Mouse (Mus musculus) CH12.LX (cell line): Measurements from ENCODE around the gene Notch3. TPM values are rescaled to one million over a fixed set of nuclear protein-coding genes. Genes with fewer than 3 reads are reported as not detected.

Source experiments
- DNase-seq: peaks from one replicate; pipeline ENCODE4 v3.0.0-alpha.2; 2013; ENCODE audit errors: extremely low read depth
- H3K27ac ChIP-seq: 2 replicates; pipeline ENCODE4 v1.5.1; 2012; ENCODE audit warnings: low read depth, mild to moderate bottlenecking, control low read depth, moderate library complexity; ENCODE audit not compliant: insufficient read depth
- H3K27me3 ChIP-seq: replicated peaks from 2 replicates; pipeline ENCODE3; 2012; ENCODE audit warnings: inconsistent platforms
- H3K36me3 ChIP-seq, 2 experiments: replicated peaks in 1 of 2; 2 replicates each; pipeline versions ENCODE3 to v1.6.1; 2012; ENCODE audit warnings: inconsistent platforms in 1 of 2, low read length in 1 of 2, mild to moderate bottlenecking in 1 of 2, mixed read lengths in 1 of 2, moderate library complexity in 1 of 2; ENCODE audit not compliant: control insufficient read depth in 1 of 2, insufficient read depth in 1 of 2
- H3K4me1 ChIP-seq, 2 experiments: 2 replicates each; pipeline ENCODE4 v1.6.1; 2012; ENCODE audit warnings: inconsistent platforms in 1 of 2, moderate library complexity in 1 of 2; ENCODE audit not compliant: insufficient read depth in 2 of 2, control insufficient read depth in 1 of 2
- H3K4me2 ChIP-seq: 2 replicates; pipeline ENCODE4 v1.6.1; 2012; ENCODE audit warnings: low read depth, mild to moderate bottlenecking, control low read depth; ENCODE audit not compliant: poor library complexity, insufficient read depth, severe bottlenecking
- H3K4me3 ChIP-seq, 3 experiments: fragments of 150-350 bp in 1 of 3; sonication (generic) in 1 of 3; replicated peaks in 1 of 3; 2 replicates each; pipeline versions ENCODE3 to v1.5.1; 2011 to 2012; ENCODE audit warnings: low read depth in 2 of 3, low read length in 2 of 3, mild to moderate bottlenecking in 2 of 3, moderate library complexity in 2 of 3, control low read depth in 1 of 3, improper control_type of control experiment in 1 of 3, inconsistent platforms in 1 of 3, mixed read lengths in 1 of 3; ENCODE audit not compliant: poor library complexity in 1 of 3
- H3K79me2 ChIP-seq: replicated peaks from 2 replicates; pipeline ENCODE4 v1.6.1; 2012; ENCODE audit warnings: mild to moderate bottlenecking, moderate library complexity; ENCODE audit not compliant: control insufficient read depth, poor library complexity, insufficient read depth, severe bottlenecking; ENCODE audit errors: extremely low read depth
- H3K9ac ChIP-seq: 2 replicates; pipeline ENCODE4 v1.6.1; 2012; ENCODE audit warnings: low read depth, mild to moderate bottlenecking, control low read depth, moderate library complexity; ENCODE audit not compliant: insufficient read depth
- H3K9me3 ChIP-seq: replicated peaks from 2 replicates; pipeline ENCODE3; 2012; ENCODE audit warnings: low read length, inconsistent platforms, mixed read lengths
- CHD1 ChIP-seq: IDR thresholded peaks from 2 replicates; pipeline ENCODE4 v1.6.1; 2012; ENCODE audit warnings: low read depth, low read length, improper control_type of control experiment, inconsistent platforms
- CHD2 ChIP-seq: IDR thresholded peaks from 2 replicates; pipeline ENCODE4 v1.6.1; 2011; ENCODE audit warnings: low read length, improper control_type of control experiment
- CTCF ChIP-seq, 2 experiments: IDR thresholded peaks in 1 of 2; conservative IDR thresholded peaks in 1 of 2; 2 replicates each; pipeline ENCODE4 v1.5.1; 2011 to 2012; ENCODE audit warnings: low read depth in 2 of 2, low read length in 2 of 2, improper control_type of control experiment in 1 of 2, inconsistent platforms in 1 of 2, mild to moderate bottlenecking in 1 of 2, moderate library complexity in 1 of 2
- EP300 ChIP-seq: IDR thresholded peaks from 2 replicates; pipeline ENCODE4 v1.6.1; 2011; ENCODE audit warnings: low read length, improper control_type of control experiment
- ETS1 ChIP-seq: conservative IDR thresholded peaks from 2 replicates; pipeline ENCODE4 v1.6.1; 2012; ENCODE audit warnings: low read depth, mild to moderate bottlenecking, inconsistent platforms, low read length, improper control_type of control experiment, moderate library complexity
- GABPA ChIP-seq: IDR thresholded peaks from 2 replicates; pipeline ENCODE4 v1.6.1; 2012; ENCODE audit warnings: low read depth, low read length, improper control_type of control experiment, inconsistent platforms; ENCODE audit not compliant: insufficient replicate concordance
- HCFC1 ChIP-seq: IDR thresholded peaks from 2 replicates; pipeline ENCODE4 v1.6.1; 2012; ENCODE audit warnings: low read depth, mild to moderate bottlenecking, inconsistent platforms, low read length, improper control_type of control experiment
- JUND ChIP-seq: conservative IDR thresholded peaks from 2 replicates; pipeline ENCODE4 v1.6.1; 2011; ENCODE audit warnings: low read depth, low read length, improper control_type of control experiment
- KAT2A ChIP-seq: IDR thresholded peaks from 2 replicates; pipeline ENCODE4 v1.6.1; 2012; ENCODE audit warnings: low read length, improper control_type of control experiment, inconsistent platforms; ENCODE audit not compliant: insufficient replicate concordance
- MAX ChIP-seq: IDR thresholded peaks from 2 replicates; pipeline ENCODE4 v1.6.1; 2011; ENCODE audit warnings: low read length, improper control_type of control experiment
- MAZ ChIP-seq: IDR thresholded peaks from 2 replicates; pipeline ENCODE4 v1.6.1; 2012; ENCODE audit warnings: low read depth, mild to moderate bottlenecking, inconsistent platforms, low read length, improper control_type of control experiment, moderate library complexity
- MEF2A ChIP-seq: IDR thresholded peaks from 2 replicates; pipeline ENCODE4 v1.6.1; 2014; ENCODE audit warnings: low read depth, mild to moderate bottlenecking, inconsistent platforms, low read length, improper control_type of control experiment, borderline replicate concordance
- MXI1 ChIP-seq: IDR thresholded peaks from 2 replicates; pipeline ENCODE4 v1.6.1; 2011; ENCODE audit warnings: mild to moderate bottlenecking, low read depth, low read length, improper control_type of control experiment
- MYC ChIP-seq: IDR thresholded peaks from 2 replicates; pipeline ENCODE4 v1.6.1; 2011; ENCODE audit warnings: low read depth, mild to moderate bottlenecking, improper control_type of control experiment, low read length
- PAX5 ChIP-seq: IDR thresholded peaks from 2 replicates; pipeline ENCODE4 v1.6.1; 2012; ENCODE audit warnings: low read length, inconsistent platforms, mixed read lengths
- POLR2A ChIP-seq: IDR thresholded peaks from 2 replicates; pipeline ENCODE4 v1.6.1; 2011; ENCODE audit warnings: low read depth, mild to moderate bottlenecking, improper control_type of control experiment, low read length
- POLR2AphosphoS2 ChIP-seq: IDR thresholded peaks from 2 replicates; pipeline ENCODE4 v1.6.1; 2011; ENCODE audit warnings: low read depth, low read length, improper control_type of control experiment
- RAD21 ChIP-seq: IDR thresholded peaks from 2 replicates; pipeline ENCODE4 v1.6.1; 2011; ENCODE audit warnings: low read depth, mild to moderate bottlenecking, low read length, improper control_type of control experiment, moderate library complexity
- RCOR1 ChIP-seq: conservative IDR thresholded peaks from 2 replicates; pipeline ENCODE4 v1.6.1; 2012; ENCODE audit warnings: low read depth, mild to moderate bottlenecking, inconsistent platforms, low read length, improper control_type of control experiment
- SMC3 ChIP-seq: IDR thresholded peaks from 2 replicates; pipeline ENCODE4 v1.6.1; 2011; ENCODE audit warnings: low read depth, low read length, improper control_type of control experiment
- TBP ChIP-seq: conservative IDR thresholded peaks from 2 replicates; pipeline ENCODE4 v1.6.1; 2011; ENCODE audit warnings: low read depth, low read length, improper control_type of control experiment
- TCF12 ChIP-seq: IDR thresholded peaks from 2 replicates; pipeline ENCODE4 v1.6.1; 2014; ENCODE audit warnings: low read depth, mild to moderate bottlenecking, inconsistent platforms, low read length, improper control_type of control experiment
- ZC3H11A ChIP-seq: IDR thresholded peaks from 2 replicates; pipeline ENCODE4 v1.6.1; 2012; ENCODE audit warnings: low read depth, mild to moderate bottlenecking, inconsistent platforms, low read length, improper control_type of control experiment
- ZKSCAN1 ChIP-seq: IDR thresholded peaks from 2 replicates; pipeline ENCODE4 v1.6.1; 2012; ENCODE audit warnings: low read depth, inconsistent platforms, low read length, improper control_type of control experiment, borderline replicate concordance
- dilution Hi-C: fragments of 300-500 bp; cut with MboI; formaldehyde crosslinking; loops from 2 replicates; pipeline ENCODE4 v1.14.3; 2020; ENCODE audit warnings: low sequenced_read_pairs; ENCODE audit not compliant: extremely low pct_unique_long_range_greater_than_20kb, extremely low pct_ligation_motif_present
- in situ Hi-C: fragments of 300-500 bp; cut with MboI; formaldehyde crosslinking; loops from 3 replicates; pipeline ENCODE4 v1.14.3; 2019; ENCODE audit warnings: low sequenced_read_pairs, low pct_ligation_motif_present, low pct_unique_long_range_greater_than_20kb, mixed read lengths
- polyA plus RNA-seq: library from polyadenylated mRNA; unstranded; fragments of >175 nt; gene quantifications from 2 replicates; pipeline ENCODE4 v1.2.1, GENCODE M21; 2012; ENCODE audit warnings: low read depth; ENCODE audit not compliant: insufficient read length
- total RNA-seq, 2 experiments: library from RNA; depleted of rRNA; stranded (reverse); fragments of 300-350 nt in 1 of 2; fragments of >200 nt in 1 of 2; gene quantifications; 2 replicates each; pipeline ENCODE4 v1.2.3; 2012 to 2014

Notch3 gene
- total and polyA plus RNA-seq, 3 experiments, result 0.17 TPM; not detected in 2

DNA sequence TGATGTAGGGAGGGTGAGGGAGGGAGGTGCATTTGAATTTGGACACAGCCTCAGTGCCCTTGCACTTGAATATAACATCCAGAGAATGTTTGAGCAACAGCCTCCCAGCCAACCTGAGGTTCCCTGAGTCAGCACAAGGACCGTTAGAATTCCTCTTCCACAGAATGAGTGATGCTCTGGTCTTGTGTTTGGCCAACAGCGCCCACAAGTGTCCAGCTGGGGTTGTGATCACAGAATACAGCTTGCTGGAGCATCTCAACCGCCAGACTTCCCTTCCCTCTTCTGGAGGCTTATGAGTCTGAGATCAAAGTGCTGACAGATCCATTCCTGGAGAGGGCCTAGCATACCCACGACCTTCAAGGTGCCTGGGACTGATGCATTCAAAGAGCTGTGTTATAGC lies 63.6 kb downstream of the Notch3 start:
- peaks cover 11% of the 10 kb centered on the region for H3K9me3 ChIP-seq
- peak; percentile 68 for TF ChIP-seq SMC3
- TF ChIP-seq CTCF (conservative IDR thresholded peaks at IDR 0.05 in 1 of 2, IDR thresholded peaks at IDR 0.05 in 1 of 2; ENCODE audit: low read depth in 2 of 2, low read length in 2 of 2), result peak in 1 of 2 experiments; percentile 75; a peak in 3 of 4 replicates
- TF ChIP-seq GABPA, result no peak
- peak; percentile 67 for TF ChIP-seq RAD21
- H3K9ac ChIP-seq, result no peak overlapping the region
- in situ Hi-C loops (no loop called here), dilution Hi-C loops (no loop called here)
- H3K27me3 ChIP-seq, result peaks cover 18% of the 10 kb centered on the region
- no peak overlapping the region for H3K27ac ChIP-seq
- no peak for DNase-seq
- H3K79me2 ChIP-seq, result no peaks in the 10 kb centered on the region
- H3K4me3 ChIP-seq, result no peak overlapping the region
- no peaks in the 10 kb centered on the region for H3K36me3 ChIP-seq
- no peak overlapping the region for H3K4me2 ChIP-seq
- peaks cover 0 to 8% of the 10 kb centered on the region in 2 experiments; a peak in 2 of 4 replicates for H3K4me1 ChIP-seq

DNA sequence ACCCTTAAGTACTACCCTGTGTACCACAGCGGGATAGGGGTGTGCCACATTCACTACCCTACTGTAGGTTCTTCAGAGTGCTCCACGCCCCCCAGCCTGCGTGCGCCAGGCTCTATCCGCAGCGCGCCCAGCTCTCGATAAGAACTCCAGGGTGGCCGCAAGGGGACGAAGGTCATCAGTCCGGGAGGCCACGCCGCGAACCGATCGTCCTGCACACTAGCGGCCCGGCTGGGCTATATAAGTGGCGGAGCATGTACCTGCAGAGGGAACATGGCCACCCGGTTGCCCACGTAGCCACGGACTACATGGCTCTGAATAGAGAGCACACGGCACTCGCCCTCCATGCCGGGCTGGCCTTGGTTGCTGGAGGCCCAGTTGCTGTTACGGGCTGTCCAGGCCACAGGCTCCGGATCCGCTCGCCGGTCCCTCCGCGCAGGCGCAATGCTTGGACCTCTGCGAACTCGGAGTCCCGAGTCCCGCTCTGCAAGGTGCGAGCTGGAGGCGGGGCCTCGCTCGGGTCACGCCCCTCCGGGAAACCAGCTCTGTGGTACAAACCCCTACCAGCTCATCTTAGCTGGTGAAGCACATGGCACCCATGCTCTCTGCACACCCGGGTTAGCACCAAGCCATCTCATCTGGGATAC lies 66.6 kb downstream of the Notch3 start:
- no peak for DNase-seq
- H3K9me3 ChIP-seq, result peaks cover 11% of the 10 kb centered on the region
- peaks cover 0 to 15% of the 10 kb centered on the region in 2 experiments; a peak in 3 of 4 replicates for H3K4me1 ChIP-seq
- H3K27me3 ChIP-seq, result peaks cover 13% of the 10 kb centered on the region
- H3K4me3 ChIP-seq, result no peak overlapping the region
- no peaks in the 10 kb centered on the region for H3K79me2 ChIP-seq
- no peak overlapping the region for H3K4me2 ChIP-seq
- dilution Hi-C loops (no loop called here), in situ Hi-C loops (no loop called here)
- no peaks in the 10 kb centered on the region for H3K36me3 ChIP-seq
- no peak overlapping the region for H3K9ac ChIP-seq
- TF ChIP-seq TCF12 (no peak), MAX (no peak), MXI1 (no peak), MEF2A (no peak), MYC (no peak), POLR2A (no peak), SMC3 (no peak), EP300 (no peak), CHD1 (no peak)
- H3K27ac ChIP-seq, result no peak overlapping the region

DNA sequence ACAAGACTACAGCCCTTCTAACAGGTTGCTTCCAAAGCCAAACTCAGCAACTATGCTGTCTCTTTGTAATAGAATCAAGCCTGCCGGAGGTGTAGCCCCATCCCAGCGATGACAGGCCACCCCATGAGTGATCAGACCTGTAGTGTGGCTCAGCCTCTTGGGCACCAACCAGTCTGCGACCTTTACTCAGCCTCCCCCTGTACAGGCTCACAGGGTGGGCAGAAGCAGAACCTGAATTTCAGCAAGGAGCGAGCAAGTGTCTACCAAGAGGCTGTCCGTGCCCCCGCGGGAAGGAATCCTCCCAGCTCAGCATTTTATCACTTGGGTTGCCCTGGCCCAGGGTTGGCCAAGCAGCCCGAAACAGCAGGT lies 67.1 kb downstream of the Notch3 start:
- Histone ChIP-seq H3K4me1 (peaks cover 0 to 15% of the 10 kb centered on the region in 2 experiments; a peak in 3 of 4 replicates), H3K36me3 (no peaks in the 10 kb centered on the region), H3K79me2 (no peaks in the 10 kb centered on the region), H3K4me2 (no peak overlapping the region), H3K27me3 (peaks cover 8% of the 10 kb centered on the region), H3K4me3 (no peak overlapping the region), H3K9ac (no peak overlapping the region), H3K27ac (no peak overlapping the region), H3K9me3 (peaks cover 11% of the 10 kb centered on the region)
- in situ Hi-C loops, result no loop called here
- dilution Hi-C loops, result no loop called here
- TF ChIP-seq RAD21, result no peak
- no peak for TF ChIP-seq ZC3H11A
- TF ChIP-seq POLR2AphosphoS2, result no peak
- TF ChIP-seq CHD1, result no peak
- no peak for TF ChIP-seq ETS1
- TF ChIP-seq TBP, result no peak
- no peak for TF ChIP-seq CHD2
- no peak for TF ChIP-seq JUND
- TF ChIP-seq KAT2A, result no peak
- TF ChIP-seq SMC3, result no peak
- TF ChIP-seq PAX5, result no peak
- no peak for TF ChIP-seq RCOR1
- no peak for TF ChIP-seq POLR2A
- no peak for TF ChIP-seq ZKSCAN1
- no peak for TF ChIP-seq HCFC1
- no peak for TF ChIP-seq MAZ
- DNase-seq, result no peak
